Mouse (Mus musculus) R1 (cell line): ENCODE results near the gene AI837181.

Experiments
- DNase-seq: peaks from one replicate; pipeline ENCODE4 v3.0.0-alpha.2; 2018; ENCODE audit warnings: low read depth, low spot score

AI837181 gene

DNA sequence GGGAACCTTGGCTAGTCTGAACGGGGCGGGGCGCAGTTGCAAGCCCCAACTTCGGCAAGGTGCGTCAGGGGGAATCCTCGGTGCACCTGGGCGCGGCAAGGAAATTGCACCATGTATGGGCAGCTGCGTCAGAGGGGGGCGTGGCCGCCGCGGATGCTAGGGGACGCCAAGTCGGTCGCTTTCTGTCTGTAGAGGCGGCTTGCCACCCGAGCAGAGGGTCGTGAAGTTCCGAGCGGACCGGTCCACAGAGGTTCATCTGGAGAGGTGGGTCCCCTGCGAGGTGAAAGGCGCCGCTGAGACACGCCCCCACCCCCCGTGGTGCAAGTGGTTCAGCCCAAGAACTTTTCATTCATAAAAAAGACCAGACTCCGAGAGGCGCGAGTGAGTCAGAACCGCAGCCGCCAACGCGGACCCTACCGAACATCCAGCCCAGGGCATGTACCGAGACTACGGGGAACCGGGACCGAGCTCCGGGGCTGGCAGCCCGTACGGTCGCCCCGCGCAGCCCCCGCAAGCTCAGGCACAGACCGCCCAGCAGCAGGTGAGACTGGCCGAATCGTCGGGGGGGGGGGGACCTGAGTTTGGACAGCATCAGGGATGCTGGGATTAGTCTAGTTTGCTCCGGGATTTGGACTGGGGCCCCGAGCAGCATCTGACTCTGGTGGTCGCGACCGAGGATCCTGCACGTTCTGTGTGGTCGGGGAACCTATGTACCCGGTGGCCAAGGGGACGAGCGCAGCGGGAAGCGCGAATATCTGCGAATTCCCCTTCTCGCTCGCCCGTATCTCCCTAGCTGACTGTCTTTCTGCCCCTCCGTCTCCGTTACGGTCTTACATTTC, 22.8 kb downstream of the AI837181 start, which contains the start of gene Fosl1:
Gene Fosl1, plus strand, starts transcription at position 33 of the 839 bp plus-strand sequence.
- peak; percentile 86 for DNase-seq

DNA sequence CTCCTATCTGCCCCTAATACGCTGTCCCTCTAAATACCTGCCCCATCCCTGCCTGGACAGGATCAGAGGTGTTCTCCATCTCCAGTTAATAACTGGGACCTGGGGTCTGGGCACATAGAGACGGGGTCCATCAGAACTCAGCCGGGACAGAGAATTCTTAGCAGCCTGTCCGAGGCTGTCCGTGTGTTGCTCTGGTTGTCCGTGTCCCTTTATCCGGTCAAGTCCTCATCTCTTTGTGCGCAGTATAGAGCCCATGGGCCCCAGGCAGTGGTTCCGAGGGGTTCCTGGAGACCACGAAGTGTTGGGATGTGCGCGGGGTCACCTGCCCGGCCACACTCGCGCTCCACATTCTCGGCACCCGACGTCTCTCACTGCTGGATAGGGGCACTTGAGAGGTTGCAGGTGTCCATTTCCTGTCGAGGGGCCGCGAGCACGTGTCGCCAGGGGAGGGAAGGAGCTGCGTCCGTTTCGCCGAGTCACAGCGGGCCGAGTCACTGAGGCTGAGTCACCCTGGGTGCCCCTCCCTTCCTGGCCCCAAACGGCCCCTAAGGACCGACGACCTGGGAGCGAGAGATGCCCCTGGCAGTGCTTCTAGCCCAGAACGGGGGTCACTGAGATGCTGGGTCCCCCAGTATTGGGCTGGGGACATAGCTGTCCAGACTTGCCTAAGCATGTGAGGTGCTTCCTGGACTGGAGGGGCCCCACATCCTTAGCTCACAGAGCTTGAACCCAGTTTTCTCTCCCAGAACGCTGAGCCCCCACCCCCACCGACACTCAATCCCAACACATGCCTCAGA, 23.6 kb downstream of the AI837181 start:
- DNase-seq: no peak

DNA sequence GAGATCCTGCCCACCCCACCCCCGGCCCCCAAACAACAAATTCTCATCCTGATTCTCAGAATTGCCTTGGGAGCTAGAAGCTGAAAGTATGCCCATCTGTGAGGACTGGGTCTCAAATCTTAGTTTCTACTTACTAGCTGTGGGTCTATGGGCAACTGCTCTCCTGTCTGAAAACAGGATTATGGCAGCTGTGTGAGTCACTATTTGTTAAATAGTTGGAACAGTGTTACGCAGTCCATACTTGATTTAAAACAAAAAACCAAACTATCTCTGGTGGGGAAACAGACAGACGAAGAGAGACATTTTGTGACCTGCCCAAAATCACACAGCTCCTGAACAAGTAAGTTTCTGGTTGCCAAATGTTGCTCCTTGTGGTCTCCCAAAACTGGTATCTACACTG, 24.7 kb downstream of the AI837181 start:
- no peak for DNase-seq

DNA sequence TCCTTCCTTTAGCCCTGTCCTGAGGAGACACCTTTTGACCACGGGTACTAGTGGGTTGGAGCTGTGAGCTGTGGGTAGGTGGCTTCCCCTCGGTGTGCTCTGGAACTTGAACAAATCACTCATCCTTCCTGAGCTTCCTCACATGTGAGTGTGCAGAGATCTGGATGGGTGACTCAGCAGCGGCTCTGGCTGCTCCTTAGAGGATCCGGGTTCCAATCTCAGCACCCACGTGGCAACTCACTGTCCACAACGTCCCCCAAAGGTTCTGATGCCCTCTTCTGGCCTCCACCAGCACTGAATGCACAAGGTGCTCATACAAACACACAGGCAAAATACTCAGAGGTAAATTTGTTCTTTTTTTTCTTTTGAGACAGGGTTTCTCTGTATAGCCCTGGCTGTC, 26.8 kb downstream of the AI837181 start:
- DNase-seq: no peak

DNA sequence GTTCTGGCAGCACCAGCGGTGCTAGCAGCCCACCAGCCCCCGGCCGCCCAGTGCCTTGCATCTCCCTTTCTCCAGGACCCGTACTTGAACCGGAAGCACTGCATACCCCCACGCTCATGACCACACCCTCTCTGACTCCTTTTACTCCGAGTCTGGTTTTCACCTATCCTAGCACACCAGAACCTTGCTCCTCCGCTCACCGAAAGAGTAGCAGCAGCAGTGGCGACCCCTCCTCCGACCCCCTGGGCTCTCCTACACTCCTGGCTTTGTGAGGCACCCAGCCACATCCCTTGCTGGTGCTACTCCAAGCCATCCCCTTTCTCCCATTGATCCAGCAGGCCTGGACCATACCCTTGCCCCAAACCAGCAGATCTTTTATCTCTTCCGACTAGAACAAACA, 30.1 kb downstream of the AI837181 start:
- DNase-seq: peak; percentile 27

DNA sequence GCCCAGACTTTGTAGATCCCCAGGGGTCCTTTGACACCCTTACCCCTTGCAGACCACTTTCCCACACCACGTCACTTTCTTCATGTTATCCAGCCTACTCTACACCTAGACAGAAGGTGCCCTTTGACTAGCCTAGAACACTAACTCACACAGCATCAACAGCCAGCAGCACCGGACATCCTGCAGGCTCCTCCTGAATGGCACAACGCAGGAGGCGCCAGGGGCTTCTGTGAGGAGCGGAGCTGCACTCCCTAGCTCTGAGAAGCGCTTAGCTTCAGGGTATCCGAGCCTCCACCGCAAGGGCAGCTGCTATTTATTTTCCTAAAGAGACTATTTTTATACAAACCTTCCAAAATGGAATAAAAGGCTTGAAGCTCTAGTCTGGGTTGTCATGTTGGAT, 30.6 kb downstream of the AI837181 start:
- DNase-seq: no peak

DNA sequence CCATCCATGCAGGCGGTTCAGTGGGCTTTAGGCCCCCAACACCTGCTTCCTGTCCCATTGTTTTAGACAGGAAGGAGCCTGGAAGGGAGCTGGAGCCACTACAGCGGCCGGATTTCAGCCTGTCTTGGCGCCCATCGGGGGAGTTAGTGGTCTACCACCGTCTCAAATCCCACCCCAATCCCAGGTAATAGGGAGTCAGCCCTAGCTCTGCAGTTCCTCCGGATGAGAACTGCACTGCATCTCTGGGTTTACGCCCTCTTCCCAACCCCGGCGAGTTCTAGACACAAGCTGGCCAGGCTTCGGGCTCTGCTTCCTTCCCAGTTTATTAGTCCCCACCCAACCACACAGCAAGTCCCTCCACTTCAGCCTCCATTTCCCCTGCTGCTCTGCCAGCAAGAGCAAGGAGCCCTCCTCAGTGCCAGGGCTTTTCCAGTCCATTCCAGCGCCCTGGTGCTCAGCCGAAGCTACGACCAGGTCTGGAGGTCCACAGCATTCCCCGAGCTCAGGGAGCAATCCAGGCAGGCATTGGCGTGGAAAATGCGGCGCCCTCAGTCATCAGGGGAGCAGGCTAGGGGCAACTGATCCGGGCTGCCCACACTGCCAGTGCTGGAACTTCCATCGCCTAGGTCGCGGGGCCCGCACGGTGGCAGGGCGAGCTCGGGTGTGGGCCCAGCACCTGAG, 31.4 kb downstream of the AI837181 start:
- DNase-seq: peak; percentile 43

DNA sequence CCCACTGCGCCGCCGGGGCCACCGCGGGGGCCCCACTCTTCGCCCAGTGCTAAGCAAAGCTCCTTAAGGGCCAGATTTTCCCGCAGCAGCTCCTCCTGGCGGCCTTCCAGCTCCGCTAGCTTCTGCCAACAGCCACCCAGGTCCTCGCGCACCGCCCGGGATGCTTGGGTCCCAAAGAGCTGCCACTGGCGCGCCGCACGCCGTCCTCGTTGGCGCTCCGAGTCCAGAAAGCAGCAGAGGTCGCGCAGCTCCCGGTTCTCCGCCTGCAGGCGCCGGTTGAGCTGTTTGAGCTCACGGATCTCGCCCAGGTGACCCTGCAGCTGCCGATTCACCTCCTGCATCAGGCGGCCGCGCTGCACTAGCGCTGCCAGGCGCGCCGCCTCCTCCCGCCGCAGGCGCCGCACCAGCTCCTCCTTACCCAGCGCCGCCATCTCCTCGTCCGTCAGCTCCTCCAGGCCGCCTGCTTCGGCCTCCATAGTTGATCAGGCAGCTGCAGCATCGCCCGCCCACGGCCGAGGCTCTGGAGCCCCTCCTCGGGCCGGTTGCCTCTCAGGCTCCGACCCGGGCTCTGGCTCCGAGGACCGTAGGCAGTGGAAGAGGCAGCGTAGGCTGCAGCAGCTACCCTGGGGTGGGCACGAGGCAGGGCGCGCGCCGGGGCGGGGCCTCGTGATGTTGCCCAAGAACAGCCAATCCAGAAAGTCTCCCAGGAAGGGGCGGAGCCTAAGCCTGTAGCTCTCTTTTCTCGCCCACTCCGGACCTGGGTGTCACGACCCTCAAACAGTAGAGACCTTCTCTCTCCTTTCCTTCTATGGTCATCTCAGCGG, 32.2 kb downstream of the AI837181 start:
- DNase-seq: peak; percentile 96

DNA sequence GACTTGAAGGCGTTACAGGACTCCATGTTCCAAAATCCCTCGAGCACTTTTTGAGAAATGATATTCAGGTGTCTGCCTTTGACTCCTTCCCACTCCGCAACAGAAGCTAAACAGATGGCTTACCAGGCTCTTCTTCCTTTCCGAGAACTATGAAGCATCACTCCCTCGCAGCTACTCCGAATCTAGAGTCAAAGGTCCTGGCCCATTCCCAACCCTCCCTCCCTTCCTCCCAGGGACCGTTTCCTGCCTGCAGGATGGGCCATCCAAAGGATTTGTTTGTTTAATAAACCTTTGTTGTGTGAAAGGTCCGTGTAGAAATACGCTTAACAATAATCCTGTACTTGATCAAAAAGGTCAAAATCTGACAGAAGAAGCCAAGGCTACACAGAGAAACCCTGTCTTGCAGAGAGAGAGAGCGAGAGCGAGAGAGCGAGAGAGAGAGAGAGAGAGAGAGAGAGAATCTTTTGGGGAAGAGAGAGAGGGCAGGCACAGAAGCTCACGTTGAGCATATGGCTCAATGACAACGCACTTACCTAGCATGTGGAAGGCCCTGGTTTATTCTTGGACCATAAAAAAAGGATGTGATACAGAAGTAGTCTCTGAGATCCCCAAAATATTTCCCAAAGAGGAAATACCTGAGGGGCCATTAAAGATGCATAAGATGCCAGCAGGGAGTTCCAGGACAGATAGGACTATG, 33.0 kb downstream of the AI837181 start, which contains the start of gene Ccdc85b:
Gene Ccdc85b, minus strand, starts transcription at position 149 of the 697 bp plus-strand sequence.
- DNase-seq: no peak

DNA sequence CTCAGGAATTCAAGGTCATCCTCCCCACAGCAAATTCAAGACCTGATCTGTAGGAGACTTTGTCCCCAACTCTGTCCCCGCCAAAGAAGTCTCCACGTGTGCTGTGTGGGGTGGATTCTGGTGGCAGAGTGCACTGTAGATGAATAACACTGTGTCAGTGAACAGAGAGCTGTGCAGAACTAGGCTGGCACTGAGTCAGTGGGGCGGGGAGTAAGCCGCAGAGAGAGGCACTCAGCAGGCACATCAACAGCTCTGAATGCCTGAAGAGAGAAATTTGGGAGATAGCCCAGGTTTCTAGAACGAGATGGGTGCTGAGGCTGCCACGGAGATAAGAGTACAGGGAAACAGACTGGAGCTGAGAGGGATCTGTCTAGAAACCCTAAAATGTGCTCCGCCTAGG, 34.1 kb downstream of the AI837181 start:
- no peak for DNase-seq

DNA sequence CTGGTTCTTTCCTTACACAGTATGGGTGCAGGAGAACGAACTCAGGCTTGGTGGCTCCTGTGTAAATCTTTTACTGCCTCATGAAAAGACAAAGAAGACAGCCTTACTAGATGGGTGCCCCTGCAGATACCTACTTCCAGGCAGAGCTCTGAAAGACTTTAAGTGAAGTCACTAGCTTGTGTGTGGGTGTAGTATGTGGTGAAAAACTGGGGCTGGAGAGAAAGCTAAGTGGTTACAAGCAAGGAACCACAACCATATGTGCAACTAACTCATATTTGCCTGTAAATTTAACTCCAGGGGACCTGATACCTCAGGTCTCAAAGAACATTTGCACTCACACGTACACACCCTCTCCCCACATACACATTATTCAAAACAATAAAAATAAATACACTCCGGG, 35.0 kb downstream of the AI837181 start:
- DNase-seq: no peak

DNA sequence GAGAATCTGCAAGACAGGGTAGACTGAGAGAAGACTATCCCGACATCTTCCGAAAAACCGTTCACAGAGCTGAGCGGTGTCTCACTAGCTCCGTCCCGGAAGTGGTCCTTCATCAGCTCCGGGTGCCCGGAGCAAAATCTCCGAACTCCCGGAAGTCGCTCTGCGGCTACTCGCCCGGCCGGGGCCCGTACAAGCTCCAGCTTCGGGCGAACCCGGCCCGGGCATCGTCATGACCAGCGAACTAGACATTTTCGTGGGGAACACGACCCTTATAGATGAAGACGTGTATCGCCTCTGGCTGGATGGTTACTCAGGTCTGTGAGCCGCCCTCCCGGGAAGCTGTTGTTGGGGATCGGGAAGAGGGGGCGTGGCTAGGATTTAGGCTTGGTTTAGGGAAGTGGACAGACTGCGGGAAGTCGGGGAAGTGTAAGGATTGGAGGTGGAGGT, 35.5 kb downstream of the AI837181 start, which contains the start of gene Fibp:
Gene Fibp, plus strand, starts transcription at position 151 of the 447 bp plus-strand sequence.
- peak; percentile 91 for DNase-seq

DNA sequence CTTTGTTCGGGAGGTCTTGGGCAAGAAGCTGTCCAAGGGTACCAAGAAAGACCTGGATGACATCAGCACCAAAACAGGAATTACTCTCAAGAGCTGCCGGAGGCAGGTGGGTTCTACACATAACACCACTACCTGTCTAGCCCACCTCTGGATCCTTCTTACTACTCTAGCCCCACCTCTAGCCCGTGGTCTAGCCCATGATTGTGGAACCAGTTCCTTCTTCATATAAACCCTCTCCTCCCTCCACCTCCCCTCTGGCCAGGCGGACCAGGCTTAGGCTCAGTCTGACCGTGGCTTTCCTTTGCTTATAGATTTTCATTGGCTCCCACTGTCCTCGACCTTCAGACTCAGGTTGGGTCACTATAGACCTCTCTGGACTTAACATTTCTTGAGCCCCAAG, 36.5 kb downstream of the AI837181 start:
- no peak for DNase-seq

DNA sequence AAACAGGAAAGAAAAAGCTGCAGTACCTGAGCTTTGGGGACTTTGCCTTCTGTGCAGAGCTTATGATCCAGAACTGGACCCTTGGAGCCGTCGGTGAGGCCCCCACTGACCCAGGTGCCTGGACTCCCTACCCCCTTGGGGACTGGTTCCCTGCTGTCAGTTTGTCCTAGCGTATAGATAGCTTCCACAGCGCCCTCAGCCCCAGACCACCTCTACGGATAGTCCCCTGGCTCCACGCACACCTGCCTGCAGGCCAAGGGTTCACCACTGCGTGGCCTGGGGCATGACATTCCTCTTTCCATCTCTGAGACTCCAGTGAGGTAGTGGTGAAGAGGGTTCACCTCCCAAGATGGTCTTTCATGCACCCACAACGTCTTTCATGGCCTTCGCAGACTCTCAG, 38.3 kb downstream of the AI837181 start:
- no peak for DNase-seq

DNA sequence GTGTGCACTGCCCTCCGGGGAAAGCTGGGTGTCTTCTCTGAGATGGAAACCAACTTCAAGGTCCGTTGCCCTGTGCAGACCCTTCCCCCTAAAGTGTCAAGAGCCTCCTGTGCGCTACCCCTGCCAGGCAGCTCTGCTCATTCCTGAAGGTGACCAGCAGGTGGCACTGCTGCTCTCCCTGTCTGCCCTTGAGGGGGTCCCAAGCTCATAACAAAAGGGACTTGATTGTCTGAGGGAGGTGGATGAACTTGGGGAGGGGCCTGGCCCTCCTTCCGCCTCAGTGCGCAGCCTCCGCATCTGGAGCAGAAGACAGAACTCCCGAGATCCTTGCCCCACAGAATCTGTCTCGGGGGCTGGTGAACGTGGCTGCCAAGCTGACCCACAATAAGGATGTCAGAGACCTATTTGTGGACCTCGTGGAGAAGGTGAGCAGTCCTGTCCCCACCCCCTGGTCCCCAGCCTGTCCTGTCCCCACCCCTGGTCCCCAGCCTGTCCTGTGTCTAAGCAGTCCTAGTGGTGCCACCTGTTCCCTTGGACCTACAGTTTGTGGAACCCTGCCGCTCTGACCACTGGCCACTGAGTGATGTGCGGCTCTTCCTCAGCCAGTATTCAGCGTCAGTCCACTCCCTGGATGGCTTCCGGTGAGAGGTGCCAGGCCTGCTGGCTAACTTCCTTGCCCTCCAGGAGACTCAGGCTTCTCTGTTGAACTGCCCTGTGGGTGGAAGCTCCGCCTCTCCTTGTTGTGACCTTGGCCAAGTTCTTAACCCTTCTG, 39.0 kb downstream of the AI837181 start:
- DNase-seq: peak; percentile 92

DNA sequence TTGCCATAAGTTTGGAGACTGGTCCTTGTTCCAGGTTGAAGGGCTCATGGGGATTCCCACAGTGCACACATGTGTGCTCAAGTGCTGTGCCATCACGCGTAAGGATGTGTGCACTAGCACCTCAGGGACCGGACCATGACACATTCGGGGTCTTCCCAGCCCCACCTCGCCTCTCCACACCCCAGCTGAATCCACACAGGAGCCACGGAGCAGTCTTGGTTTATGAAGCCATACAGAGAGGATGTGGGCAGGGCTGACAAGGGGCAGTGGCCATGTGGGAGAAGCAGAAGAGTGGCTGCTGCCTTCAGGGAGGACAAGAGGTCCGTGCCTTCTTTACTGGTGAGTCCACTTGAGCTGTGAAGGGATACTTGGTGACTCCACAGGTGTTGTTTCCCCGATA, 40.1 kb downstream of the AI837181 start:
- no peak for DNase-seq

DNA sequence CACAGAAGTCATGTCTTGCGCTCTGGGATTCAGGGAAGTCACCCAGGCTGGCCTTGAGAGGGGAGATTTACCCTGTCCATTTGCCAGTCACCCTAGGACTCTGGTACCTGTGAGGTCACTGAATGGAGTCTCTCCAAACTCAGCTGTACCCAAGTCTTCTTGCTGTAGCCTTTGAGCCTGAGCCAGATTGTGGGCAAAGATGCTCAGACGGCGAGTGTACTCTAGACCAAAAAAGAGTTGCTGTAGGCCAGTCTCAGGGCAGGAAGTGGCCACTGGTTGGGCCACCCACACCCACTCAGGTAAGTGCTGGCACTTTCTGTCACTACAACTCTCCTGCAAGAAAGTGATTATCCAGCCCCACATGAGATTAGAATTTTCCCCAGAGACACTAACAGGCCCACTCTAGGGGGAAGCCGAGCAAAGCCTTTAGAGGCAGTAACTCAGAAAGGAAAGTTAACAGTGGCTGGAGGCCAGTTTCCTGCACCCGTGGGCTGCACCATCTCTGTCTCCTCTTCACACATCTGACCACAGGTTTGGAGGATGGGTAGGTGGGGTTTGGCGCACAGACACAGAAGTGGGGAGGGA, 42.1 kb downstream of the AI837181 start:
- DNase-seq: no peak

DNA sequence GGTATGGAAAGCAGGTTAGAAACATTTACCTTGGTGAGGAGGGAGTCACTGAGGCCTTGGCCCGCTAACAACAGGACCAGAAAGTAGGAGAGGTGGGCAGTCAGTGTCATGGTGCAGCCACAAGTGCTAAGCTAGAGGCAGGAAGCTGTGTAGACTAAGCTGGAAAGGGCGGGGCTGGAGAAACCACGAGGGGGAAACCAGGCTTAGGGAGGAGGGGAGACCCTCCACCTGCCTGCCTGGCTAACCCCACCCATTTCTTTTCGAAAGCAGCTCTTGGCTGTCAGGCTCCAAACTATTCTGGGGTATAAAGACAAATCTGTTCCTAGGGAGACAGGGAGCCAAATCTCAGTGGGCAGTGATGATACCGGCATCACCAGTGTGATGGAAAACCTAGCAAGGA, 43.4 kb downstream of the AI837181 start, which contains the start of gene Ctsw:
Gene Ctsw, minus strand, starts transcription at position 134 of the 400 bp plus-strand sequence.
- peak; percentile 61 for DNase-seq

DNA sequence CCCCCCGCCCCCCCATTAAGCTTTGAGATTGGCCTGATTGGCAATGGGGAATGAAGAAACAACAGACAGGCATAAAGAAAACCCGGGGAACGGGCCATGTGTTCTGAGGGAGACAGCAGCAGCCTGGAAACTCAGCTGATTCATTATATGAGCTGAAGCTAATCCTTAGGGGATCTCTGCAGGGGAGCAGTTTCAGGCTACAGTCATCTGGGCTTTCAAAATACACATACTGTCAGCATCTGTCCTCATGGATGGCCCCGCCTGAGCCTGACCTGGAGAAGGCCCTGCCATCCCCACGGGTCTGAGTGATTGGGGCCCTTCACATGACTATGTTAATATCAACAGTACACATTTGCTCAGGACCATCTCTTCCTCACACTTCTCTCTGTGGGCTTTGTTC, 46.9 kb downstream of the AI837181 start:
- DNase-seq: no peak
